Comparison of ENCODE assay signal across 8 mouse cellular contexts in the genomic region with DNA sequence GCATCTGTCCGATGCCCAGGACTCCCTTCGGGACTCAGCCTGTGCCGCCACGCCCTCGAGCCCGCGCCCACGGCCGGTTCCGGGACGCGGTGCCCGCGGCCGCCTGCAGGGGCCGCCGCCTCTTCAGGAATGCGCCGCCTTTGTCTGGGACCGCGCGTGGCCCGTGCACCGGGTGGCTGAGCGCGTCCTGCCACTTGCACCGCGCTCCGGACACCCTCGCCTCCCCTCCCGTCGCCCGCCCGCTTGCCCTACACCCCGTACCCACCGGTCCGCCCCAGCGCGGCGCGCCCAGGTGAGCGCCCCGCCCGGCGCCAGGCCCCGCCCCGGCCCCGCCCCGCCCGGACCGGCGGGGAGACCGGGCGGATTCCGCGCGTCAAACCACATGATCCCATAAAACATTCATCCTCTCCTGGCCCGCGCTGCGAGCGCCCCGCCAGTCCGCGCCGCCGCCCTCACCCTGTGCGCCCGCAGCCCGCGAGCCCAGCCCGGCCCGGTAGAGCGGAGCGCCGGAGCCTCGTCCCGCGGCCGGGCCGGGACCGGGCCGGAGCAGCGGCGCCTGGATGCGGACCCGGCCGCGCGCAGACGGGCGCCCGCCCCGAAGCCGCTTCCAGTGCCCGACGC. TPM values are rescaled to one million over a fixed set of nuclear protein-coding genes. Genes with fewer than 3 reads are reported as not detected.
A peak's percentile ranks its signal among the peaks of the same experiment; 100 is the strongest.
DNase-seq lines count a peak whose midpoint lies in the region; ATAC-seq and TF ChIP-seq lines count a peak whose summit lies in the region.

Rtn4r (plus strand) TSS at position 402 of the 621 bp plus-strand sequence.

- H3ac ChIP-seq in C2C12 (ENCODE audit: control insufficient read depth, insufficient read length, low read depth) = peak within 1 kb of the TSS; percentile 57

- H3K27me3 ChIP-seq in C2C12 (ENCODE audit: control insufficient read depth, insufficient read depth, insufficient read length) = peaks cover 69% of the 10 kb centered on the region
- peaks cover 47% of the 10 kb centered on the region for H3K27me3 ChIP-seq in heart, embryonic 16.5 days (ENCODE audit: control insufficient read depth, insufficient read depth, low read length)
- H3K27me3 ChIP-seq in neural tube, embryonic 15.5 days (replicated peaks) = peaks cover 4% of the 10 kb centered on the region; the same call in 1 of the 2 replicates

- TF ChIP-seq CTCF in C2C12 (IDR thresholded peaks at IDR 0.05; ENCODE audit: control insufficient read depth, insufficient read depth, insufficient read length) = peak; percentile 92

- H3K4me1 ChIP-seq in heart, embryonic 16.5 days (ENCODE audit: control insufficient read depth, insufficient read depth, low read length) = peaks cover 7% of the 10 kb centered on the region
- peaks cover 45% of the 10 kb centered on the region for H3K4me1 ChIP-seq in neural tube, embryonic 15.5 days

- H3K9me3 ChIP-seq in heart, embryonic 16.5 days (replicated peaks; ENCODE audit: control insufficient read depth, low read length) = no peaks in the 10 kb centered on the region
- H3K9me3 ChIP-seq in neural tube, embryonic 15.5 days (replicated peaks) = no peaks in the 10 kb centered on the region

- ATAC-seq in heart, embryonic 16.5 days (replicated peaks; ENCODE audit: extremely low read depth, insufficient read depth, low FRiP score) = peak; percentile 78
- ATAC-seq in neural tube, embryonic 15.5 days (ENCODE audit: low FRiP score) = peak; percentile 84

- WGBS in heart, embryonic 16.5 days = under 1% methylated on average over 81 of the region's 96 CpGs
- WGBS in neural tube, embryonic 15.5 days = under 1% methylated on average over 84 of the region's 96 CpGs

- H3K27ac ChIP-seq in heart, embryonic 16.5 days (ENCODE audit: low read length) = no peak within 1 kb of the TSS
- peak within 1 kb of the TSS; percentile 85 for H3K27ac ChIP-seq in neural tube, embryonic 15.5 days (replicated peaks)

- DNase-seq in ZHBTc4 (ENCODE audit: low read depth, low spot score) = peak; percentile 60
- DNase-seq in embryo, embryonic 9.5 days (ENCODE audit: extremely low spot score) = peak; percentile 56
- peak; percentile 73 to 87 for DNase-seq in kidney, postnatal 25 days
- DNase-seq in lung, adult 18-20 months = peak; percentile 43 to 46
- DNase-seq in yolk sac, embryonic 10.5 days (ENCODE audit: low spot score) = peak; percentile 46

- no peaks in the 10 kb centered on the region for H3K36me3 ChIP-seq in C2C12 (ENCODE audit: control insufficient read depth, insufficient read depth)
- no peaks in the 10 kb centered on the region for H3K36me3 ChIP-seq in heart, embryonic 16.5 days (ENCODE audit: control insufficient read depth, insufficient read depth)
- H3K36me3 ChIP-seq in neural tube, embryonic 15.5 days = no peaks in the 10 kb centered on the region

- no peaks in the 10 kb centered on the region for H3K79me2 ChIP-seq in C2C12 (ENCODE audit: control insufficient read depth, insufficient read depth)

- H3K4me2 ChIP-seq in heart, embryonic 16.5 days (ENCODE audit: low read depth, low read length) = peak within 1 kb of the TSS; percentile 100
- H3K4me2 ChIP-seq in neural tube, embryonic 15.5 days = peak within 1 kb of the TSS; percentile 87

- H3K79me3 ChIP-seq in C2C12 (ENCODE audit: low read depth) = no peaks in the 10 kb centered on the region

- peak within 1 kb of the TSS; percentile 69 for H3K9ac ChIP-seq in heart, embryonic 16.5 days (ENCODE audit: low read length)
- H3K9ac ChIP-seq in neural tube, embryonic 15.5 days (replicated peaks) = peak within 1 kb of the TSS; percentile 81

- H3K4me3 ChIP-seq in C2C12 (ENCODE audit: insufficient read depth, poor library complexity, severe bottlenecking) = peak within 1 kb of the TSS; percentile 2
- peak within 1 kb of the TSS; percentile 72 for H3K4me3 ChIP-seq in heart, embryonic 16.5 days (ENCODE audit: low read length)
- H3K4me3 ChIP-seq in neural tube, embryonic 15.5 days (replicated peaks) = peak within 1 kb of the TSS; percentile 68

TF ChIP-seq in C2C12, 6 proteins besides CTCF, POLR2A, EP300 and RAD21:
- TF ChIP-seq FOSL1 (IDR thresholded peaks at IDR 0.05; ENCODE audit: insufficient read depth, low read length, poor library complexity, severe bottlenecking) = no peak
- TF ChIP-seq CEBPB (IDR thresholded peaks at IDR 0.05; ENCODE audit: low read depth) = no peak
- no peak for TF ChIP-seq MYOD1 (IDR thresholded peaks at IDR 0.05; ENCODE audit: control insufficient read depth, insufficient read length, low read depth)
- no peak for TF ChIP-seq MYOG (IDR thresholded peaks at IDR 0.05; ENCODE audit: control insufficient read depth, extremely low read depth, insufficient read length)
- no peak for TF ChIP-seq MAX (IDR thresholded peaks at IDR 0.05)
- no peak for TF ChIP-seq USF1 (IDR thresholded peaks at IDR 0.05; ENCODE audit: low read depth)

RNA-seq across cellular contexts. Expression of gene Rtn4r, which starts in this region (rescaled TPM):
- polyA plus RNA-seq in C2C12 (2012; fragmentation: generic; extraction: Trizol) = 0.11 TPM
- polyA plus RNA-seq in heart, embryonic 16.5 days (2015; fragmentation: Nextera tagmentation; extraction: Ambion mirVana) = 0.16 and 0.85 TPM in 2 replicates
- 26.5 and 28.7 TPM in 2 replicates for polyA plus RNA-seq in neural tube, embryonic 15.5 days (2015; fragmentation: Nextera tagmentation; extraction: Ambion mirVana)

Comparison
In these comparisons a context has a peak if more than half of its experiments do, and no peak if none do; other contexts are left out.
1. RNA of gene Rtn4r (polyA plus RNA-seq): 26.5 to 28.7 TPM in neural tube, embryonic 15.5 days; 0.16 to 0.85 TPM in heart, embryonic 16.5 days and 0.11 TPM in C2C12 (single experiment); every median in the first group is over 10 times any median in the second.
2. Peak in ATAC-seq, H3K4me3 ChIP-seq, H3K9ac ChIP-seq and H3K4me2 ChIP-seq in heart, embryonic 16.5 days; RNA of the gene not detected or under 1 TPM.
3. H3K4me3 ChIP-seq: peak in every context shown above with its lines; median percentile 72 in heart, embryonic 16.5 days; 68 in neural tube, embryonic 15.5 days; 2 in C2C12.
4. Peak in every context shown above with its lines, with median percentiles within 50 percentile points of each other: DNase-seq.